Mouse (Mus musculus) adrenal gland, adult (tissue): ENCODE data around the gene Ccdc134.

Source experiments
- DNase-seq, 2 experiments: peaks; one replicate each; pipeline ENCODE4 v3.0.0; 2022 to 2023; ENCODE audit warnings: low spot score in 1 of 2; ENCODE audit not compliant: inconsistent age in 2 of 2

Gene Ccdc134

GRCm38 (mm10) chr15:82169671-82170070, 41.9 kb downstream of the Ccdc134 start:
- no peak for DNase-seq

GRCm38 (mm10) chr15:82170437-82171377, 43.0 kb downstream of the Ccdc134 start:
- no peak for DNase-seq

- no peak for DNase-seq
These were observed 44.9 kb downstream of the Ccdc134 start for GRCm38 (mm10) chr15:82172648-82173047.

- DNase-seq: peak; percentile 21 to 75
These were observed 47.4 kb downstream of the Ccdc134 start for GRCm38 (mm10) chr15:82175091-82175490.

- DNase-seq: no peak
These were observed 50.1 kb downstream of the Ccdc134 start for GRCm38 (mm10) chr15:82177743-82178290.

GRCm38 (mm10) chr15:82181131-82181530, 53.4 kb downstream of the Ccdc134 start:
- DNase-seq: no peak

- DNase-seq: no peak
These were observed 54.6 kb downstream of the Ccdc134 start for GRCm38 (mm10) chr15:82182311-82182710.

- DNase-seq: no peak
These were observed 55.9 kb downstream of the Ccdc134 start for GRCm38 (mm10) chr15:82183596-82183995.

GRCm38 (mm10) chr15:82184183-82184582, 56.5 kb downstream of the Ccdc134 start:
- DNase-seq: no peak

- no peak for DNase-seq
These were observed 56.9 kb downstream of the Ccdc134 start for GRCm38 (mm10) chr15:82184656-82185055.

GRCm38 (mm10) chr15:82185062-82185783, 57.5 kb downstream of the Ccdc134 start:
- DNase-seq: no peak

- no peak for DNase-seq
These were observed 58.4 kb downstream of the Ccdc134 start for GRCm38 (mm10) chr15:82186131-82186530.

GRCm38 (mm10) chr15:82186931-82187330, 59.2 kb downstream of the Ccdc134 start:
- DNase-seq: no peak

GRCm38 (mm10) chr15:82187401-82187800, 59.7 kb downstream of the Ccdc134 start:
- no peak for DNase-seq

- no peak for DNase-seq
These were observed 60.2 kb downstream of the Ccdc134 start for GRCm38 (mm10) chr15:82187924-82188323.

GRCm38 (mm10) chr15:82188481-82189240, 60.9 kb downstream of the Ccdc134 start:
- peak in 1 of 2 experiments; percentile 64 for DNase-seq
